Mouse (Mus musculus): Measurements from ENCODE around the gene Rab5c. TPM values are rescaled to one million over a fixed set of nuclear protein-coding genes. Genes with fewer than 3 reads are reported as not detected.

Rab5c gene
- total and polyA plus RNA-seq, 3 experiments: 121 to 156 (median 150) TPM

DNA sequence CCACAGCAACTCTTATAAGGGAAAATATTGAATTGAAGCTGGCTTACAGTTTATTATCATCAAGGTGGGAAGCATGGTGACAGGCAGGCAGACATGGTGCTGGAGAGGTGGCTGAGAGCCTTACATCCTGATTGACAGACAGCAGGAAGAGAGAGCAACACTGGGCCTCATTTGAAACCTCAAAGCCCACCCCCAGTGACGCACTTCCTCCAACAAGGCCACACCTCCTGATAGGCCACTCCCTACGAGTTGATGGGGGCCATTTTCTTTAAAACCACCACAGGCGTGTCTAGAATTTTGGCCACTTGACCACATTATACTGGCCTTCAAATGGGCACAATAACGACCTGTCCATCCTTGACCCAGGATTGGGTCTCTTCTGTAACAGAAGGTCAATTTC is 36.2 kb upstream of the Rab5c start:
- in situ Hi-C loops (cut with MboI; ENCODE audit: low pct_ligation_motif_present, low pct_unique_long_range_greater_than_20kb, low sequenced_read_pairs): no loop called here
- no peak for TF ChIP-seq ETS1 (conservative IDR thresholded peaks at IDR 0.05; ENCODE audit: low read depth, low read length)
- TF ChIP-seq ZC3H11A (IDR thresholded peaks at IDR 0.05; ENCODE audit: low read depth, low read length): no peak
- TF ChIP-seq USF1 (IDR thresholded peaks at IDR 0.05; ENCODE audit: low read depth, low read length): no peak
- no peak for TF ChIP-seq UBTF (IDR thresholded peaks at IDR 0.05; ENCODE audit: low read depth, low read length)
- TF ChIP-seq NELFE (IDR thresholded peaks at IDR 0.05; ENCODE audit: low read depth, low read length): no peak
- TF ChIP-seq MXI1 (IDR thresholded peaks at IDR 0.05; ENCODE audit: low read depth, low read length): no peak
- DNase-seq (ENCODE audit: extremely low read depth): peak; percentile 59
- H3K4me3 ChIP-seq (replicated peaks in 1 of 3; ENCODE audit: low read depth in 2 of 3, low read length in 2 of 3, poor library complexity in 1 of 3): no peak overlapping the region
- H3K79me2 ChIP-seq (replicated peaks; ENCODE audit: control insufficient read depth, extremely low read depth, insufficient read depth, poor library complexity, severe bottlenecking): no peaks in the 10 kb centered on the region
- no peak overlapping the region for H3K27ac ChIP-seq (ENCODE audit: insufficient read depth, low read depth)
- no peaks in the 10 kb centered on the region for H3K9me3 ChIP-seq (replicated peaks; ENCODE audit: low read length)
- H3K27me3 ChIP-seq (replicated peaks): no peaks in the 10 kb centered on the region
- H3K36me3 ChIP-seq (replicated peaks in 1 of 2; ENCODE audit: control insufficient read depth in 1 of 2, insufficient read depth in 1 of 2, low read length in 1 of 2): peaks cover 0 to 4% of the 10 kb centered on the region in 2 experiments
- no peak overlapping the region for H3K4me2 ChIP-seq (ENCODE audit: insufficient read depth, low read depth, poor library complexity, severe bottlenecking)
- dilution Hi-C loops (cut with MboI; ENCODE audit: extremely low pct_ligation_motif_present, extremely low pct_unique_long_range_greater_than_20kb, low sequenced_read_pairs): no loop called here
- no peak overlapping the region for H3K9ac ChIP-seq (ENCODE audit: insufficient read depth, low read depth)
- peaks cover 7 to 45% of the 10 kb centered on the region in 2 experiments for H3K4me1 ChIP-seq (ENCODE audit: control insufficient read depth in 1 of 2, insufficient read depth in 2 of 2)

DNA sequence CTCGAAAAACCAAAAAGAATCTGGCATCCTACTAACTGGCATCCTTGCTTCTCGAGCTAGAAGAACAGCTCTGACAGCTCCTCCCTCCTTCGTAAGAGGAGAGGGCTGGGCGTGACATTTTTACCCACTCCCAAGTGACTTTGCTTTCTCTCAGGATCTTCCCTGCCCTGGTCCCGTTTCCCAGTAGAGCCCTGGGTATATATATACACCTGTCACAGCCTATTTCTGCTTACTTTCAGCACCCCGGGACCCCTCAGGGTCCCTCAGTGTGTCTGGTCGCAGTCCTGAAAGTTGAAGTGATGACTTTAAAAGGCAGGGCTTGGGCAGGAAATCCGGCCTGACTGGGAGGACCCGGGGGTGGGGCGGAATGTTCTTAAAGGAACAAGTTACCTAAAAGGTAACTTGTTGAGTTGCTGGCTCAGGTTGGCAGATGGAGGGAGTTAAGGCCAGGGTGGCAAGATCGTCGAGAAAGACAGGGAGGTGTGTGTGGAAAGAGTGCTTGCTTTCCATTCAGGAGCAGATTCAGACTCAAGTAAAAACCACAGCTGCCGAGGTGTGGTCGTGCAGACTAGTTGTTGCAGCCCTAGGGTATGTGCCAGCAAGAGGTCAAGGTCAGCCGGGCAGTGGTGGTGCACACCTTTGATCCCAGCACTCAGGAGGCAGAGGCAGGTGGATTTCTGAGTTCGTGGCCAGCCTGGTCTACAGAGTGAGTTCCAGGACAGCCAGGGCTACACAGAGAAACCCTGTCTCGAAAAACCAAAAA is 32.8 kb upstream of the Rab5c start, which contains the start of gene Ghdc:
TSS of gene Ghdc (minus strand) at position 312 of the 763 bp plus-strand sequence.
- no peaks in the 10 kb centered on the region for H3K79me2 ChIP-seq (replicated peaks; ENCODE audit: control insufficient read depth, extremely low read depth, insufficient read depth, poor library complexity, severe bottlenecking)
- H3K4me2 ChIP-seq (ENCODE audit: insufficient read depth, low read depth, poor library complexity, severe bottlenecking): peak within 1 kb of the TSS; percentile 77
- H3K27ac ChIP-seq (ENCODE audit: insufficient read depth, low read depth): no peak within 1 kb of the TSS
- DNase-seq (ENCODE audit: extremely low read depth): peak; percentile 85
- peaks cover 5 to 46% of the 10 kb centered on the region in 2 experiments; a peak in 3 of 4 replicates for H3K4me1 ChIP-seq (ENCODE audit: control insufficient read depth in 1 of 2, insufficient read depth in 2 of 2)
- dilution Hi-C loops (cut with MboI; ENCODE audit: extremely low pct_ligation_motif_present, extremely low pct_unique_long_range_greater_than_20kb, low sequenced_read_pairs) (no loop called here), in situ Hi-C loops (cut with MboI; ENCODE audit: low pct_ligation_motif_present, low pct_unique_long_range_greater_than_20kb, low sequenced_read_pairs) (no loop called here)
- H3K27me3 ChIP-seq (replicated peaks): no peaks in the 10 kb centered on the region
- no peak for TF ChIP-seq RCOR1 (conservative IDR thresholded peaks at IDR 0.05; ENCODE audit: low read depth, low read length)
- TF ChIP-seq TBP (conservative IDR thresholded peaks at IDR 0.05; ENCODE audit: low read depth, low read length): 0 out of 2 replicates have a peak, but pooled peaks have one; percentile 16
- no peak for TF ChIP-seq CHD2 (IDR thresholded peaks at IDR 0.05; ENCODE audit: low read length)
- TF ChIP-seq ETS1 (conservative IDR thresholded peaks at IDR 0.05; ENCODE audit: low read depth, low read length): no peak
- TF ChIP-seq CHD1 (IDR thresholded peaks at IDR 0.05; ENCODE audit: low read depth, low read length): no peak
- peak; percentile 87 for TF ChIP-seq MAZ (IDR thresholded peaks at IDR 0.05; ENCODE audit: low read depth, low read length)
- TF ChIP-seq ZMIZ1 (IDR thresholded peaks at IDR 0.05; ENCODE audit: low read depth, low read length): 0 out of 2 replicates have a peak, but pooled peaks have one; percentile 12
- no peak for TF ChIP-seq ZKSCAN1 (IDR thresholded peaks at IDR 0.05; ENCODE audit: borderline replicate concordance, low read depth, low read length)
- TF ChIP-seq CTCF (conservative IDR thresholded peaks at IDR 0.05 in 1 of 2, IDR thresholded peaks at IDR 0.05 in 1 of 2; ENCODE audit: low read depth in 2 of 2, low read length in 2 of 2): no peak
- peak; percentile 88 for TF ChIP-seq MXI1 (IDR thresholded peaks at IDR 0.05; ENCODE audit: low read depth, low read length)
- TF ChIP-seq ELF1 (IDR thresholded peaks at IDR 0.05; ENCODE audit: low read depth, low read length): peak; percentile 86
- peak; percentile 77; the same call in 1 of the 2 replicates for TF ChIP-seq KAT2A (IDR thresholded peaks at IDR 0.05; ENCODE audit: insufficient replicate concordance, low read length)
- no peak for TF ChIP-seq SMC3 (IDR thresholded peaks at IDR 0.05; ENCODE audit: low read depth, low read length)
- no peak for TF ChIP-seq MYC (IDR thresholded peaks at IDR 0.05; ENCODE audit: low read depth, low read length)
- TF ChIP-seq JUND (conservative IDR thresholded peaks at IDR 0.05; ENCODE audit: low read depth, low read length): no peak
- no peak for TF ChIP-seq ZNF384 (IDR thresholded peaks at IDR 0.05; ENCODE audit: low read depth, low read length)
- peak; percentile 28; the same call in 1 of the 2 replicates for TF ChIP-seq MEF2A (IDR thresholded peaks at IDR 0.05; ENCODE audit: borderline replicate concordance, low read depth, low read length)
- TF ChIP-seq BHLHE40 (IDR thresholded peaks at IDR 0.05; ENCODE audit: low read depth, low read length): 0 out of 2 replicates have a peak, but pooled peaks have one; percentile 7
- TF ChIP-seq SIN3A (IDR thresholded peaks at IDR 0.05; ENCODE audit: low read length): peak; percentile 99
- peak; percentile 72 for TF ChIP-seq POLR2A (IDR thresholded peaks at IDR 0.05; ENCODE audit: low read depth, low read length)
- peak; percentile 47; the same call in 1 of the 2 replicates for TF ChIP-seq NELFE (IDR thresholded peaks at IDR 0.05; ENCODE audit: low read depth, low read length)
- peak; percentile 86 for TF ChIP-seq HCFC1 (IDR thresholded peaks at IDR 0.05; ENCODE audit: low read depth, low read length)
- TF ChIP-seq IRF4 (IDR thresholded peaks at IDR 0.05; ENCODE audit: low read depth, low read length): peak; percentile 61; the same call in 1 of the 2 replicates
- peak; percentile 40; the same call in 1 of the 2 replicates for TF ChIP-seq POLR2AphosphoS2 (IDR thresholded peaks at IDR 0.05; ENCODE audit: low read depth, low read length)
- TF ChIP-seq MAX (IDR thresholded peaks at IDR 0.05; ENCODE audit: low read length): peak; percentile 58
- no peak for TF ChIP-seq UBTF (IDR thresholded peaks at IDR 0.05; ENCODE audit: low read depth, low read length)
- TF ChIP-seq NRF1 (IDR thresholded peaks at IDR 0.05; ENCODE audit: low read depth, low read length): no peak
- no peak for TF ChIP-seq RAD21 (IDR thresholded peaks at IDR 0.05; ENCODE audit: low read depth, low read length)
- no peak for TF ChIP-seq USF2 (conservative IDR thresholded peaks at IDR 0.05; ENCODE audit: low read depth, low read length)
- no peaks in the 10 kb centered on the region for H3K9me3 ChIP-seq (replicated peaks; ENCODE audit: low read length)
- peak within 1 kb of the TSS; percentile 66 for H3K9ac ChIP-seq (ENCODE audit: insufficient read depth, low read depth)
- peaks cover 5 to 29% of the 10 kb centered on the region in 2 experiments for H3K36me3 ChIP-seq (replicated peaks in 1 of 2; ENCODE audit: control insufficient read depth in 1 of 2, insufficient read depth in 1 of 2, low read length in 1 of 2)
- H3K4me3 ChIP-seq (replicated peaks in 1 of 3; ENCODE audit: low read depth in 2 of 3, low read length in 2 of 3, poor library complexity in 1 of 3): peak within 1 kb of the TSS; percentile 67 to 83 (median 70)
